Mouse (Mus musculus) embryo, embryonic 11 days (tissue): Measurements from ENCODE around the gene Nr2c2ap.

Experiments
- DNase-seq: peaks from one replicate; pipeline ENCODE4 v3.0.0-alpha.2; 2015

Nr2c2ap gene

GRCm38 (mm10) chr8:70170748-70171147 lies 39.6 kb downstream of the Nr2c2ap start:
- no peak for DNase-seq

GRCm38 (mm10) chr8:70171240-70171639 lies 40.1 kb downstream of the Nr2c2ap start:
- DNase-seq = no peak

- DNase-seq = peak; percentile 95
Observed at GRCm38 (mm10) chr8:70172043-70172681, 41.0 kb downstream of the Nr2c2ap start, which contains the start of gene Tmem161a. Gene Tmem161a (plus strand): TSS chr8:70172356.

- DNase-seq = no peak
Observed at GRCm38 (mm10) chr8:70173320-70173719, 42.2 kb downstream of the Nr2c2ap start.

- DNase-seq = no peak
Observed at GRCm38 (mm10) chr8:70174079-70174478, 42.9 kb downstream of the Nr2c2ap start.

- DNase-seq = no peak
Observed at GRCm38 (mm10) chr8:70178231-70178630, 47.1 kb downstream of the Nr2c2ap start.

- peak; percentile 33 for DNase-seq
Observed at GRCm38 (mm10) chr8:70179082-70179481, 47.9 kb downstream of the Nr2c2ap start.

- DNase-seq = no peak
Observed at GRCm38 (mm10) chr8:70181212-70181902, 50.2 kb downstream of the Nr2c2ap start.

GRCm38 (mm10) chr8:70181903-70182252 lies 50.7 kb downstream of the Nr2c2ap start:
- DNase-seq = no peak

GRCm38 (mm10) chr8:70183194-70183593 lies 52.1 kb downstream of the Nr2c2ap start:
- no peak for DNase-seq
